Mouse (Mus musculus): ENCODE results near the gene Kif17. TPM values are rescaled to one million over a fixed set of nuclear protein-coding genes. Genes with fewer than 3 reads are reported as not detected.
A peak's percentile ranks its signal among the peaks of the same experiment; 100 is the strongest.

The Kif17 gene
- total RNA-seq, 2 experiments from 2014 or later: 8.5 to 9.3 TPM

- intact Hi-C loops (cut with DNase I): no loop called here
- DNase-seq: no peak
Measured at GRCm38 (mm10) chr4:138258663-138259062, 8.4 kb downstream of the Kif17 start.

DNA sequence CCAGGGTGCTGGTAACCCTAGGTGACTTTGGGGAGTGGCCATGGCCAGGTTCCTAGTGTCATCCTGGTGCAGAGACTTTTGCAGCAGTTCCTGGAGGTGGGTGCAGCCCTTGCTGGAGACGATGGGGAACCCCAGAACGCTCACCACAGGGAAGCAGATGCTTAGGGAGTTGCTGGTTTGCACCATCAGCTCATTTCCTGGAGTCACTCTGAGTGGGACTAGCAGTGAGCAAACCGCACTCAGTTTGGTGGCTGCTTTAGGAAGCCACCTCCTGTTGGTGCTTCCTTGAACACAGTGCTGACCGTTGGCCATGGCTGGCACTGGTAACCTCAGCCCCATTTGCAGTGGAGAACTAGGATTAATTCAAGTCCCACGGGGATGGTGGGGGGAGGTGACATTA lies 9.2 kb downstream of the Kif17 start:
- intact Hi-C loops (cut with DNase I): no loop called here

GRCm38 (mm10) chr4:138261843-138262681 lies 11.8 kb downstream of the Kif17 start:
- intact Hi-C loops (cut with DNase I): no loop called here
- DNase-seq: peak; percentile 92

More for the DNA sequence above, 9.2 kb downstream of the Kif17 start:
- no peak for DNase-seq

DNA sequence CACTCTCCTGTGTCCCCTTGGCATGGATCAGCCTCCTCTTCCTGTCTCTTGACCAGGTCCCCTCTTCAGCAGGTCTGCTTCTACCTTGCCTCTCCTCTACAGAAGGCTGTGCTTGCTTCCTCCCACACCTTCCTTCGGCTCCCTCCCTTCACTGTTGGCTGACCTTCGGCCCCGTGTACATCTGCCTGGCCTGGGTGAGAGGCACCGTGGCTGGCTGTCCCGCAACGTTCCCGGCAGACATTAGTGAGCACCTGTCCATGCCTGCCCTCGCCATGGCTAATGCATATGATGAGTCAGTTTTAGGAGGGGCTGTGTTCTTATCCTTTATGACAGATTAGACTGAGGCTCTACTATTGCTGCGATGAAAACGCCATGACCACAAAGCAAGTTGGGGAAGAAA lies 17.6 kb downstream of the Kif17 start:
- no peak for DNase-seq
- intact Hi-C loops (cut with DNase I): no loop called here

DNA sequence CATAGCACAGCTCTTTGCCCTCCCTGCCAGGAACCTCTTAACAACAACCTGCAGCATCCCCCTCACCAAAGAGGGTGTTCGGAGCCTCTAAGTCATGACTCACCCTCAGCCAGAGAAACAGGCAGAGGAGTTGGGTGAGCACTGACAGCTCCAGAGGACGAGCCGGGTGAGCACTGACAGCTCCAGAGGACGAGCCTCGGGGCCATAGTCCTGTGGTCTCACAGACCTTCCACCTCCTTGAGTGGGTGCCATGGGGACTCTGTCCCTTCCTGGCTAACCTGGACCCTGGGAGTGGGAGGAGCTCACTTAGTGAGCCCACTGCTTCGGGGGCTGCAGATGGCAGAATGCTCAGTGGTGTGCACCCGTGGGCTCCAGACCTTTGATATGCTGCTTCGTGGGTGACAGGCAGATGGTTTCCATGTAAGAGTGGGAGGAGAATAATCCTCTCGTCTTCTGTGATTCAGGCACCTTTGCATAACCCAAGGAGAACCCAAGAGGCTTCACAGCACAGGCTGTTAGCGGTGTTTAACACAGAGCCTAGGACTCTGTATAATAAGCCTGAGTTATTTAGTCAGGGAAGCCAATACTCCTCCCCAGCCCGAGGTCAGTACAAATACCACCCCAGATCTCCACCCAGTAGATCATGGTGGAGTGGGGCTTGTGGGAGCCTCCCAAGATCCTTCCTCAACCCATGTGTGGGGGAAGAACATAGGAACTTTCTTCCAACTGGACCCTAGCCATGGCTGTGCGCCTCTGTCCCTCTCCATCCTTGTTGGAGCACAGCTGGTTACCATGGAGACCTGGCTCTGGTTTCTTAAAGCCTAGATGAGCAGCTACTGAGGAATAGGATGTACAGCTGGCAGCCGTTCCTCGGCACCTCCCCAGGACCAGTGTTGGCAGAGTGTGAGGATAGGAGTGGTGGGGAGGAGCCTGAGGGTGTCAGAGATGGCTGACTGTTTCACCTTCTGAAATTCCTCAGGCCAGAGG lies 22.1 kb downstream of the Kif17 start:
- DNase-seq: peak; percentile 34
- intact Hi-C loops (cut with DNase I): no loop called here

DNA sequence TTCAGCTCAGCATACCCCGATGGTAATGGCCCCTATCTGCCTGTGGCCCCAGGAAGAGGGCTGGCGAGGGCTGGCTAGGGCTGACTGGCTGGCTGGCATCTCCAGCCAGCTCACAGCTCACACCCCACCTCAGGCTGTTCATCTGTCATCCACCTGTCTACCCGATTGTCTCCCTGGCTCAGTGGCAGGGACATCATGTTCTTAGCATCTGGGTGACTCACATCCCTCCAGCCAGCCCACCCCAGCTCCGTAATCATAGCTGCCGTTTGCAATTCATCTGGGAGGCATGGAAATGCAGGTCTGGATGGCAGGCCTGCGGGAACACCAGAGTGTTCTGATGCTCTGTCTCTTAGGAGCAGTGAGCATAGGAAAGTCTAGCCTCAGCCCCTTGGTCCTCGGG lies 28.1 kb downstream of the Kif17 start:
- intact Hi-C loops (cut with DNase I): no loop called here
- DNase-seq: no peak

DNA sequence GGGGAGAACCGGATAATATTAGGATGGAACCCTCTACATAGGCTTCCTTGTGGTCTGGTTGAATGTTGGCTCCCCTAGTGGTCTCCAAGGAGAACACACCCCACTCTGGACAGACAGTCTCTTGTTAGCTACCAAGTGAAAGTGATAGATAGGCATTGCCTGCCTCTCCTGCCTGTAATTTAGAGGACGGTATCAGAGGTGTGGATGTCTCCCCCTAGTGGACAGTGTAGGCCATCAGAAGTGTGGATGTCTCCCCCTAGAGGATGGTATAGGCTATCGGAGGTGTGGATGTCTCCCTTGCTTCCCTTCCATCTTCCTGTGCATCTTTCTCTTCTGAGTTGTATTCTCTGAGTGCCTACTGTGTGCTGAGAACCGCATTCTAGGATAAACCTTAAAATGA lies 32.6 kb downstream of the Kif17 start:
- intact Hi-C loops (cut with DNase I): no loop called here
- DNase-seq: peak; percentile 72

DNA sequence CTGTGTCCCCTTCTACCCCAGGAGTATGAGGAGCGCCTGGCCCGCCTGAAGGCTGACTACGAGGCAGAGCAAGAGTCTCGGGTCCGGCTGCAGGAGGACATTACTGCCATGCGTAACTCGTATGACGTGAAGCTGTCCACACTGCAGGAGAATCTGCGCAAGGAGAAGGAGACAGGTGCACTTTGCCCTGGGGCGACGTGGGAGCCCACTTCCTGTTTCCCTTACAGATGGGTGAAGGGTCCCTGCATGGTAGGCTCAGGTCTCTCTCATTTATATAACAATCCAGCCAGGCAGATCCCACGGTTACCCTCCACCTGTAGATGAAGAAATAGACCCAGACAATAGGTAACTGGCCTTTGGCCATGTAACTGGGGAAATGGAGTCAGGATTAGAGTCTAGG lies 36.2 kb downstream of the Kif17 start:
- intact Hi-C loops (cut with DNase I): no loop called here
- DNase-seq: no peak

DNA sequence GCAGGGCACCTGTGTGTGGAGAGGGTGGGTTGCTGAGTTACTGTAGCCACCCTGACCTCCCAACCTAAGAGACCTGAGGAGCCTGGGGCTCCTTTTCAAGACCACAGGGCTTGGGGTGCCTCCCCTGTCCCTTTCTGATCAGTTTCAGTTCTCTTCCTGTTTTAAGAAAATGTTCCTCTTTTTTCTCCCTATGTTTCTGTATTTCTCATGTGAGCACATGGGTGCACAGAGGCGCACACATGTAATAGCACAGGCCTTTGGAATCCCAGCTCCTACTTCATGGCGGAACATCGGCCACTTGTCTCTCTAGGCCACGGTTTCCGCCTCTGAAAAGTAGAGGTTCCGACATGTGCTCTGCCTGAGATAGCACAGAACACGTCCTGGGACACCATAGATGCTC lies 38.5 kb downstream of the Kif17 start:
- intact Hi-C loops (cut with DNase I): no loop called here
- no peak for DNase-seq

- intact Hi-C loops (cut with DNase I): no loop called here
Measured at GRCm38 (mm10) chr4:138292028-138292427, 41.8 kb downstream of the Kif17 start.

GRCm38 (mm10) chr4:138293261-138293948 lies 43.2 kb downstream of the Kif17 start:
- no peak for DNase-seq
- intact Hi-C loops (cut with DNase I): no loop called here

More at GRCm38 (mm10) chr4:138292028-138292427, 41.8 kb downstream of the Kif17 start:
- no peak for DNase-seq

DNA sequence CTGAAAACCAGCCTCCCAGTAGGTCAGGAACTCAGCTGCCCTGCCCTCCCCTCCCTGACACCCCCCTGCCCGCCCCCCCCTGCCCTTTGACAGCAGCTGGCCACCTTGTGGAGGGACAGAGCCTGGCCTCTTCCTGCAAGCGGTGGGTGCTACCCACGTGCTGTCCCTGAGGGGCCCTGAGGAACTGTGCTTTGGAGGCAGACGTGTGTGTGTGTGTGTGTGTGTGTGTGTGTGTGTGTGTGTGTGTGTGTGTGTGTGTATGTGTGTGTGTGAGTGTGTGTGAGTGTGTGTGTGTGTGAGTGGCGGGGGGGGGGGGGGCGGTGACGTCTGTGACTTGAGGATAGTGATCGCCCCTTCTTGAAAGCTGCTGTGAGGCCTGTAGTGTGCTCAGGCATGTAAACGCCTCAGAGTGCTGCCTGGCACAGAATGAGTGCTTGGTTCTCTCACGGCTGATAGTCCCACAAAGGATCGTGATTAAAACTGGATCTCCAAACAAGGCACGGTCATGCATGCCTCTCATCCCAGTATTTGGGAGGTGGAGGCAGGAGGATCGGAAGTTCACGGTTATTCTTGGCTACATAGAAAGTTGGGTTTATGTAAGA lies 43.8 kb downstream of the Kif17 start:
- DNase-seq: no peak
- intact Hi-C loops (cut with DNase I): no loop called here

DNA sequence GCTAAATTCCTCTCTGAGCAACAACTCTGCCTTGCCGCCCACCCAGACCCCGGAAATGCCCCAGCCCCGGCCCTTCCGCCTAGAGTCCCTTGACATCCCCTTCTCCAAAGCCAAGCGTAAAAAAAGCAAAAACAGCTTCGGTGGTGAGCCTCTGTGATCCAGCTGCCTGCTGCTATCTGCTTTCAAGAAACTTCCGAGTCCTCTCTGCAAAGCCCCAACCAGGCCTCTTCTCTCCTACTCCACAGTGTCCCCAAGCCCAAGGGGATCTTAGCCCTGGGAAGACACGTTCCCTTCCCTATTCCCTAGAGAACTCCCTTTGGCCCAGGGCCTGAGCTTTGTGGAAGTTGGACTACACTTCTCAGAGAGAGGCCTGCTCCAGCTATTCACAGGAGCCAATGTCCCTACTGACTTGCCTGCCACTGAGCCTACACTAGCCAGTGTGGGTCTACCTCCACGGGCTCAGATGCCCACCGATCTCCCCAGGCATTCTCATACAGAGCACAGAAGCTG lies 51.1 kb downstream of the Kif17 start:
- DNase-seq: no peak
- intact Hi-C loops (cut with DNase I): no loop called here

DNA sequence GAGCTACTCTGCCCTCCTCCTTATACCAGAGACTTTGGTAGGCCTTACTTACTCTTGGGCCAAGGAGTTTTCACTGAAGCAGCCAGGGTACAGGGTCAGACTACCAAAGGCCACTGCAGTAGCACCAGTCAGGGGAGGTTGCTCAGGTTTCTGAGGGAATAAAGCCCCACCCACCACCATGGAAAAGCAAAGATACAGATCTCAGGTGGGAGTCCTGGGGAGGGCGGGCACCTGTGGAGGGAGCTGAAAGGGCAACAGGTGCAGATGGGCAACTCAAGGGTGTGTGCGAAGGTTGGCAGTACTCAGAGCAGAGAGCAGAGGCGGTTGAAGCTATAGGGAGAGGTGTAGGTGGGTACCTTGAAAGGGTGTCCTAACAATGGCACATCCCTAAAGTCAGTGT lies 52.8 kb downstream of the Kif17 start:
- no peak for DNase-seq
- intact Hi-C loops (cut with DNase I): no loop called here

DNA sequence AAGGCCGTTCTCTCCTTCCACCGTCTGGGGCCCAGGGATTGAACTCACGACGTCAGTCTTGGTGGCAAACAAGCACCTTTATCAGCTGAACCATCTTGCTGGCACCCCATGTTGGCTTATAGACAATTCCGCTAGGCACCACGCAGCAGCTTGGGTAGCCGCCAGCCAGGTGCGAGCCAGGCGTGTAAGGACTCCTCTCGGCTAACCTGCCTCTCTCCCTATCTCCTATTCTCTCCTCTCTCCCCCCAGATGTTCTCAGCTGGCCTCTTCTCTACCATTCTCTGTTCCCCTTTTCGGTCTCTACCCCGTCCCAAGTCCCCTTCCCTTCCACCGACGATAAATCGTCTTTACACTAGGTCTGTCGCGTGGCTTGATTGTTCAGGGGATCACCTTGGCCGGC lies 53.5 kb downstream of the Kif17 start:
- DNase-seq: no peak
- intact Hi-C loops (cut with DNase I): no loop called here

DNA sequence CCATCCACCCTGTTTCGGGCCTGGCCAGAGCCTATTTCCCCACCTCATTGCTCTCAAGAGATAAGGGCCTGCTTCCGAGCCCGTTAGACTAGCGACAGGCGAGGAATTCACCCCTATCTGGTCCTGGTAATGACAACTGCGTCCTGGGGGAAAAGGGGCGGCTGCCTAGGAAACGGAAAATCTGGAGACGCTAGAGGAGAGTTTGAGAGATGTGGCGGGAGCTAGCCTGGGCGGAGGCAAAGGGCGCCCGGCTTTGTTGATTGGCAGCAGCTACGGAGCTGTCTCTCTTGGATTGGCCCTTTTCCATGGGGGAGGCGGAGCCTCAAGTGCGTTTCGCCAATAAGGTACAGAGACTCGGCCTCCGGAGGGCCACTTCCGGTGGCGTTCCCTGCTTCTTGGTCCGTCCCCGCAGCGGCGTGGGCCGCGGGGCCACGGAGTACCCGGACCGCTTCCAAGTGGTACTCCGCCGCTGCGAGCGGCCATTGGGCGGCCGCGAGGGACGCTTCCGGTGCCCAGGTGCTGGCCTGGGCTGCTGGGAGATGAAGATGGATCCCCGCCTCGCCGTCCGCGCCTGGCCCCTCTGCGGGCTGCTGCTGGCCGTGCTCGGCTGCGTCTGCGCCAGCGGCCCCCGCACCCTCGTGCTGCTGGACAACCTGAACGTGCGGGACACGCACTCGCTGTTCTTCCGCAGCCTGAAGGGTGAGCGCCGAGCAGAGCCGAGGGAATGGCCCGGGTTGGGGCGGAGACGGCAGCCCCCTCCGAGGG lies 54.3 kb downstream of the Kif17 start, which contains the start of gene Ddost:
Gene Ddost, plus strand, starts transcription at position 391 of the 765 bp plus-strand sequence.
- peak; percentile 99 for DNase-seq
- intact Hi-C loops (cut with DNase I): no loop called here

GRCm38 (mm10) chr4:138307025-138307424 lies 56.8 kb downstream of the Kif17 start:
- intact Hi-C loops (cut with DNase I): no loop called here
- DNase-seq: no peak

- no peak for DNase-seq
- intact Hi-C loops (cut with DNase I): no loop called here
Measured at GRCm38 (mm10) chr4:138307739-138308138, 57.5 kb downstream of the Kif17 start.

- intact Hi-C loops (cut with DNase I): loop anchor here (10.0 kb wide), 1 partner anchor 346 kb away; no protein-coding TSS in a partner anchor
- no peak for DNase-seq
Measured at GRCm38 (mm10) chr4:138310311-138310910, 60.2 kb downstream of the Kif17 start.

Data from left cerebral cortex, postnatal 4 days (tissue).